Comparison of ENCODE assay signal across 8 mouse cellular contexts in genomic region chr4:94738838-94739731, GRCm38 (mm10). TPM values are rescaled to one million over a fixed set of nuclear protein-coding genes. Genes with fewer than 3 reads are reported as not detected.
A peak's percentile ranks its signal among the peaks of the same experiment; 100 is the strongest.
DNase-seq lines count a peak whose midpoint lies in the region; ATAC-seq and TF ChIP-seq lines count a peak whose summit lies in the region.

Tek (plus strand) TSS chr4:94739289.

- H3K9ac ChIP-seq in embryonic facial prominence, embryonic 14.5 days (ENCODE audit: low read depth, low read length), result no peak within 1 kb of the TSS
- peak within 1 kb of the TSS; percentile 49 for H3K9ac ChIP-seq in liver, adult 2 months (ENCODE audit: low read depth, low read length)
- peak within 1 kb of the TSS; percentile 40; the same call in 1 of the 2 replicates for H3K9ac ChIP-seq in stomach, embryonic 16.5 days (ENCODE audit: low read length)

- intact Hi-C loops in heart, postnatal 36 days (cut with DNase I), result loop anchor here (2.0 kb wide), 2 partner anchors 22 to 88 kb away; no protein-coding TSS in a partner anchor

- ATAC-seq in embryonic facial prominence, embryonic 14.5 days (ENCODE audit: low read depth), result peak; percentile 44; the same call in 1 of the 2 replicates
- no peak for ATAC-seq in stomach, embryonic 16.5 days (ENCODE audit: insufficient read depth, low FRiP score)

- DNase-seq in retina, postnatal 1 day, result peak; percentile 32
- DNase-seq in retina, embryonic 14.5 days (ENCODE audit: low spot score), result no peak
- DNase-seq in embryonic facial prominence, embryonic 14.5 days (ENCODE audit: low spot score), result peak; percentile 57
- DNase-seq in heart, postnatal 36 days, result peak; percentile 43 to 66
- DNase-seq in liver, adult 2 months (ENCODE audit: extremely low read depth, low read depth, low spot score), result peak; percentile 13
- DNase-seq in spleen, adult 12 weeks (ENCODE audit: low spot score), result no peak
- no peak for DNase-seq in thymus, postnatal 0 days (ENCODE audit: low spot score)

- H3K9me3 ChIP-seq in embryonic facial prominence, embryonic 14.5 days (ENCODE audit: control insufficient read depth, low read length), result no peaks in the 10 kb centered on the region
- H3K9me3 ChIP-seq in stomach, embryonic 16.5 days (replicated peaks; ENCODE audit: control insufficient read depth, low read length), result no peaks in the 10 kb centered on the region

- H3K4me1 ChIP-seq in embryonic facial prominence, embryonic 14.5 days (ENCODE audit: control insufficient read depth, insufficient read depth, low read length), result peaks cover 4% of the 10 kb centered on the region; the same call in 1 of the 2 replicates
- no peaks in the 10 kb centered on the region for H3K4me1 ChIP-seq in liver, adult 2 months (ENCODE audit: control insufficient read depth, insufficient read depth, low read length)
- peaks cover 9% of the 10 kb centered on the region; the same call in 1 of the 2 replicates for H3K4me1 ChIP-seq in stomach, embryonic 16.5 days (ENCODE audit: control insufficient read depth, insufficient read depth, low read length)

- WGBS in embryonic facial prominence, embryonic 14.5 days, result 51% methylated on average over 16 of the region's 16 CpGs
- WGBS in liver, adult 2 months, result 64% methylated on average over 16 of the region's 16 CpGs
- WGBS in stomach, embryonic 16.5 days, result 35% methylated on average over 16 of the region's 16 CpGs

- TF ChIP-seq CTCF in liver, adult 2 months (IDR thresholded peaks at IDR 0.05; ENCODE audit: low read depth, low read length), result no peak

- no peak for TF ChIP-seq POLR2A in liver, adult 2 months (IDR thresholded peaks at IDR 0.05; ENCODE audit: extremely low read depth, insufficient read depth, low read length)

- H3K27me3 ChIP-seq in embryonic facial prominence, embryonic 14.5 days (replicated peaks; ENCODE audit: control insufficient read depth, insufficient read depth, low read length), result no peaks in the 10 kb centered on the region
- H3K27me3 ChIP-seq in liver, adult 2 months (ENCODE audit: control insufficient read depth, insufficient read depth, low read length), result no peaks in the 10 kb centered on the region
- no peaks in the 10 kb centered on the region for H3K27me3 ChIP-seq in stomach, embryonic 16.5 days (ENCODE audit: control insufficient read depth, insufficient read depth, low read length)

- H3K79me2 ChIP-seq in liver, adult 2 months (ENCODE audit: control insufficient read depth, insufficient read depth, low read length), result no peaks in the 10 kb centered on the region

- peak within 1 kb of the TSS; percentile 21; the same call in 1 of the 2 replicates for H3K4me2 ChIP-seq in embryonic facial prominence, embryonic 14.5 days (ENCODE audit: low read depth, low read length)
- peak within 1 kb of the TSS; percentile 39 for H3K4me2 ChIP-seq in stomach, embryonic 16.5 days (ENCODE audit: low read depth, low read length)

- H3K4me3 ChIP-seq in embryonic facial prominence, embryonic 14.5 days (ENCODE audit: low read depth, low read length), result peak within 1 kb of the TSS; percentile 15
- peak within 1 kb of the TSS; percentile 37 for H3K4me3 ChIP-seq in liver, adult 2 months (ENCODE audit: insufficient read depth, low read depth, low read length)
- peak within 1 kb of the TSS; percentile 29 for H3K4me3 ChIP-seq in stomach, embryonic 16.5 days (replicated peaks; ENCODE audit: low read length)

- H3K36me3 ChIP-seq in embryonic facial prominence, embryonic 14.5 days (ENCODE audit: control insufficient read depth, insufficient read depth, low read length), result no peaks in the 10 kb centered on the region
- H3K36me3 ChIP-seq in liver, adult 2 months (ENCODE audit: control insufficient read depth, insufficient read depth, low read length), result no peaks in the 10 kb centered on the region
- H3K36me3 ChIP-seq in stomach, embryonic 16.5 days (ENCODE audit: control insufficient read depth, insufficient read depth, low read length), result no peaks in the 10 kb centered on the region

- peak within 1 kb of the TSS; percentile 44 for H3K27ac ChIP-seq in embryonic facial prominence, embryonic 14.5 days (replicated peaks; ENCODE audit: low read depth, low read length)
- peak within 1 kb of the TSS; percentile 70 for H3K27ac ChIP-seq in liver, adult 2 months (replicated peaks; ENCODE audit: insufficient read depth, low read depth, low read length)
- peak within 1 kb of the TSS; percentile 39; the same call in 1 of the 2 replicates for H3K27ac ChIP-seq in stomach, embryonic 16.5 days (ENCODE audit: low read length)

RNA-seq across cellular contexts. Expression of gene Tek, which starts in this region (rescaled TPM):
- 21.7 and 22.6 TPM in 2 replicates for polyA plus RNA-seq in embryonic facial prominence, embryonic 14.5 days (2014; fragmentation: Nextera tagmentation; extraction: Ambion mirVana)
- total RNA-seq in heart, postnatal 36 days (2021), result 10 to 100 TPM; 41.2 to 42.9 TPM
- 12.7 and 15.0 TPM in 2 replicates for total RNA-seq in liver, adult 2 months (2014; rRNA removed)
- 1.9 and 2.3 TPM in 2 replicates for polyA plus RNA-seq in liver, adult 2 months (2012; rRNA removed)
- 15.2 and 15.9 TPM in 2 replicates for polyA plus RNA-seq in stomach, embryonic 16.5 days (2015; fragmentation: Nextera tagmentation; extraction: Ambion mirVana)
- polyA plus RNA-seq in thymus, postnatal 0 days (2015; fragmentation: Nextera tagmentation; extraction: Ambion mirVana), result 2.9 and 3.1 TPM in 2 replicates

Comparison
In these comparisons a context has a peak if more than half of its experiments do, and no peak if none do; other contexts are left out.
1. DNase-seq: peak in retina, postnatal 1 day (single experiment), embryonic facial prominence, embryonic 14.5 days (single experiment), heart, postnatal 36 days (2 of 2) and liver, adult 2 months (single experiment); none in retina, embryonic 14.5 days (single experiment), spleen, adult 12 weeks (single experiment) and thymus, postnatal 0 days (single experiment).
2. Peak in every context shown above with its lines, with median percentiles within 50 percentile points of each other: H3K27ac ChIP-seq and H3K4me3 ChIP-seq.